Mouse (Mus musculus): ENCODE measurements around the gene Mgat4b. TPM values are rescaled to one million over a fixed set of nuclear protein-coding genes. Genes with fewer than 3 reads are reported as not detected.

The Mgat4b gene
- total and polyA plus RNA-seq, 3 experiments = 56.7 to 82.0 (median 78.6) TPM

DNA sequence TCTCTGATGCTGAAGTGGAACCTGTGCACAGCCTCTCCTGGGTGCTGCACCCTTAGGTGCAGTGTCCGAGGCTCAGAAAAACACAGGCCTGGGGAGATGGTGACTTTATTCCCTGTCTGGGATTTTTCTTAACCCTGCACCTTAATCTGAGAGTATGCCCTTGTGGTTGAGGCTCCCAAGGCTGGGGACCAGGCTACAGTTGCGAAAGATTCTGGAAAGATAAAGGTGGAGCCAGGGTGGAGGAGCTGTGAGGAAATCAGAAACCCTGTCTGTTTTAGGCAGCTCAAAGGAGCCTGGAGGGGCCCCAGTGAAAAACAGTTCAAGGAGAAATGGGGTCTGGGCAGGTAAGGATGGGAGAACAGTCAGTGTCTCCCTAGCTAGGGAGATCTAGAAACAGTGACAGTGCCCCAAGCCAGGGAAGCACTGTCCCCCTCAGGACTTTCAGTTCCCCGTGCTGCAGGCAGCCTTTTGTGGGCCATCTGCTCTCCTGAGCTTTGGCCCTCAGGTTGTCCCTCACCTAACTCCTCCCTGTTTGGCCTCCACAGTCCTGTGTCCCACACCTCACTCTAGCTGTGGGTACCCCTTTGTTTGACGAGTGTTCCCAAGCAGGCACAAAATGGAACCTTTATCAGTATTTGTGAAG lies 6.2 kb downstream of the Mgat4b start:
- Histone ChIP-seq H3K4me1 (ENCODE audit: control insufficient read depth, insufficient read depth, low read length) (peaks cover 10% of the 10 kb centered on the region), H3K4me3 (no peak overlapping the region), H3K27me3 (ENCODE audit: control insufficient read depth, insufficient read depth, low read length) (no peaks in the 10 kb centered on the region), H3K79me2 (replicated peaks; ENCODE audit: control insufficient read depth, insufficient read depth, low read length) (no peaks in the 10 kb centered on the region), H3K9ac (ENCODE audit: low read depth, low read length) (no peak overlapping the region), H3K36me3 (ENCODE audit: control insufficient read depth, insufficient read depth, low read length) (no peaks in the 10 kb centered on the region), H3K27ac (no peak overlapping the region; the same call in 1 of the 2 replicates)
- DNase-seq = no peak
- WGBS = 85% methylated on average over 4 of the region's 4 CpGs
- intact Hi-C loops (cut with DNase I) = no loop called here
- TF ChIP-seq CTCF (IDR thresholded peaks at IDR 0.05) (no peak), POLR2A (IDR thresholded peaks at IDR 0.05; ENCODE audit: insufficient read depth, low read depth, low read length) (no peak), EP300 (IDR thresholded peaks at IDR 0.05; ENCODE audit: insufficient read depth, low read depth, low read length) (no peak)

DNA sequence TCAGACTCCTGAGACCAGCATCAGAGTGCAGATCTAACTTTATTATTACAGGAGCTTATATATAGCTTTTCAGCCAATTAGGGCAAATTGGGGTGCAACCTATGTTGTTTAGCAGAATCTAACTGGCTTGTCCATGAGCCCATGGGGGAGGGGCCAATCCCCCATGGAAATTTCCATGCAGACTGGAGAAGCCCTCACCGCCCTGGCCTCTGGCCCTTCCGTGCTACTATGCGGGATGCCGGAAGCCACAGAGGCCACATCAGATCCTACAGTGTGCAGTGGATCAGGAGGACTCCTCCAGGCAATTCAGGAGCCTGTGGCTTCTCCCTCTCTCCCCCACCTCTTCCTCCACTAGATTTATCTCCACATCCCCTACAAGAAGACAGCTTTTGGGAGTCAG lies 7.1 kb downstream of the Mgat4b start:
- 41% methylated on average over 4 of the region's 4 CpGs for WGBS

DNA sequence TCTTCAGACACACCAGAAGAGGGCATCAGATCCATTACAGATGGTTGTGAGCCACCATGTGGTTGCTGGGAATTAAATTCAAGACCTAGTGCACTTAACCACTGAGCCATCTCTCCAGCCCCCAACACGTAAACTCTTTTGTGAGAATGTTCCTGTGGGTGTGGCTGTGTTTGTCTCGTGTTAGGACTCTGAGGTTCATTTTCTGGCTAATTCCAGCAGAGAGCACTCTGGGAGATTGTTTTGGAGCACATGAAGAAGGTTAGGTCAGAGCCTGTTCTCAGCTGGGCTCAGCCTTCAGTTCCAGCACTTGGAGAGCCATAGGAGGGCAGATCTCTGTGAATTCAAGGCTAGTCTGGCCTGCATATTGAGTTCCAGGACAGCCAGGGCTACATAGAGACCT lies 9.1 kb downstream of the Mgat4b start:
- no peaks in the 10 kb centered on the region for H3K27me3 ChIP-seq (ENCODE audit: control insufficient read depth, insufficient read depth, low read length)
- peak; percentile 43 for TF ChIP-seq CTCF (IDR thresholded peaks at IDR 0.05)
- no peak for TF ChIP-seq POLR2A (IDR thresholded peaks at IDR 0.05; ENCODE audit: insufficient read depth, low read depth, low read length)
- WGBS = 36% methylated on average over 2 of the region's 2 CpGs
- H3K36me3 ChIP-seq (ENCODE audit: control insufficient read depth, insufficient read depth, low read length) = no peaks in the 10 kb centered on the region
- H3K4me3 ChIP-seq = no peak overlapping the region
- no peak overlapping the region for H3K9ac ChIP-seq (ENCODE audit: low read depth, low read length)
- DNase-seq = no peak
- peaks cover 1% of the 10 kb centered on the region; the same call in 1 of the 2 replicates for H3K4me1 ChIP-seq (ENCODE audit: control insufficient read depth, insufficient read depth, low read length)
- no peaks in the 10 kb centered on the region for H3K79me2 ChIP-seq (replicated peaks; ENCODE audit: control insufficient read depth, insufficient read depth, low read length)
- no peak overlapping the region for H3K27ac ChIP-seq
- intact Hi-C loops (cut with DNase I) = loop anchor here (10.0 kb wide), 1 partner anchor 235 kb away; no protein-coding TSS in a partner anchor

More for the DNA sequence above, 7.1 kb downstream of the Mgat4b start:
- no peak for DNase-seq
- TF ChIP-seq EP300 (IDR thresholded peaks at IDR 0.05; ENCODE audit: insufficient read depth, low read depth, low read length) (no peak), CTCF (IDR thresholded peaks at IDR 0.05) (no peak), POLR2A (IDR thresholded peaks at IDR 0.05; ENCODE audit: insufficient read depth, low read depth, low read length) (no peak)
- Histone ChIP-seq H3K36me3 (ENCODE audit: control insufficient read depth, insufficient read depth, low read length) (no peaks in the 10 kb centered on the region), H3K79me2 (replicated peaks; ENCODE audit: control insufficient read depth, insufficient read depth, low read length) (no peaks in the 10 kb centered on the region), H3K27me3 (ENCODE audit: control insufficient read depth, insufficient read depth, low read length) (no peaks in the 10 kb centered on the region), H3K4me3 (no peak overlapping the region), H3K4me1 (ENCODE audit: control insufficient read depth, insufficient read depth, low read length) (peaks cover 4% of the 10 kb centered on the region), H3K27ac (no peak overlapping the region; the same call in 1 of the 2 replicates), H3K9ac (ENCODE audit: low read depth, low read length) (no peak overlapping the region)
- intact Hi-C loops (cut with DNase I) = no loop called here

DNA sequence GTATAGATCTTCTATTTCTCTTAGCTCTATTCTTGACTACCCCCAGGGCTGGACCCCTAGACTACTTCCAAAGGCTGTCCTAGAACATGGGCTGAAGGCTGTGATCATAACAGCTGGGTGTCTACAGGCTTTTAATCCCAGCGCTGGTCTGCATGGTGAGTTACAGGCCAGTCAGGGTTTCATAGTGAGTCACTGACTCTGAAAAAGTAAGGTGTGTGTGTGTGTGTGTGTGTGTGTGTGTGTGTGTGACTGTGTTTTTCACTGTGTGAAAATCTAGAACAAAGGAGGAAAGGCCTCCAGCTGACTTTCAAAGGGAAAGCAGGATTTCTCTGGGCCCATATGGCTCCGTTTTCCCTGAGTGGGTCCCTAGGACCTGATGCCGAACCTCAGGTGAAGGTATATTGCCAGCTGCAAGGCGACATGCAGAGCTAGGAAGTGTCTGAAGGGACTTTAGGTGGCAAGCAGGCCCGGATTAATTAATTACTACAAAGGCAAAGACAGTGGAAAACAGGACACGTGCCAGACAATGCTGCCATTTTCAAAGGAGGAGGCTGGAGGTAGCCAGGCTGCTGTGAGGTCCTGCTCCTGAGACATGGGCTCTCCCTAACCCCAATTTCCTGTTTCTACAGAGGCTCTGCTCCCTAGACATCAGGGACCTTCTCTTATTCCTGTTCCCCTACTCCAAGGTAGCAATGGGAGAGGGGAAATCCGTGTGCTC lies 12.0 kb downstream of the Mgat4b start:
- Histone ChIP-seq H3K27me3 (ENCODE audit: control insufficient read depth, insufficient read depth, low read length) (no peaks in the 10 kb centered on the region), H3K79me2 (replicated peaks; ENCODE audit: control insufficient read depth, insufficient read depth, low read length) (no peaks in the 10 kb centered on the region), H3K36me3 (ENCODE audit: control insufficient read depth, insufficient read depth, low read length) (no peaks in the 10 kb centered on the region), H3K27ac (no peak overlapping the region), H3K4me1 (ENCODE audit: control insufficient read depth, insufficient read depth, low read length) (peaks cover 15% of the 10 kb centered on the region), H3K4me3 (no peak overlapping the region), H3K9ac (ENCODE audit: low read depth, low read length) (no peak overlapping the region)
- no peak for DNase-seq
- intact Hi-C loops (cut with DNase I) = loop anchor here (10.0 kb wide), 1 partner anchor 238 kb away; no protein-coding TSS in a partner anchor
- TF ChIP-seq EP300 (IDR thresholded peaks at IDR 0.05; ENCODE audit: insufficient read depth, low read depth, low read length) = no peak
- 72% methylated on average over 7 of the region's 7 CpGs for WGBS

DNA sequence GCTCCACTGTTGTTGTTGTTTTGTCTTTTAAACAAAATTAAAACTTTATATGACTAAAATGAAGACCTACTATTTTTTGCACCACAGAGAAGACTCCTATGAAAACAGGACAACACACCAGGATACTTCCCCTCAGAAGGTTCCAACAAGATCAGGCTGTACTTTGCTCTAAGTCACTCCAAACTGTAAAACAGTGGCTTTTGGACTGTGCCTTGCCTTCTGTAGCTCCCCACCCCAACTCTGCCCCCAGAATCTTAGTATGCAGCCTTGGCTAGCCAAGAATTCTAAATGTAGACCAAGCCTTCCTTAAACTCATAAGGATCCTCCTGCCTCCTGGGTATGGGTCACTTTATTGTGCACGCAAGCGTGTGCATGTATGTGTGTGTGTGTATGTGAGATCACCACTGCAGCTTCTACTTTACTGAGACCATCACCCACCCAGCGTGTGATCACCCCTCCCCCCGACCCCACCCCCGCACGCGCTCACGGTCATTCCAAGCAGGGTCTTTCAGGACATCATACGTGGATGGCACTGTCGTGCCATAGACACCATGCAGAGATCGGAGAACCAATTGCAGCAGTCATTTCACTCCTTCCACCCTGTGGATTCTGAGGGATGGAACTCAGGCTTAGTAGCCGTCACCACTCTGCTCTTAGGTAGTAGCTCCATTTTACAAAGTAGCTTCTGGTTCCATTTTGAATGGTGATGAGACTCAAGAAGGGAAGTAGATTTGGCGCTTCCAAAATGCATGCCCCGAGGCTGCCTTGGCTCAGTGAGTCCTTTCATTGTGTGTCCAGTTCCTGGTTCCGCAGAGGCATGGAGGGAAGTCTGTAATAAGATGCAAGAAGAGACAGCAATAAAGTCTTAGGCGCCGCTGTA lies 13.3 kb downstream of the Mgat4b start:
- no peaks in the 10 kb centered on the region for H3K36me3 ChIP-seq (ENCODE audit: control insufficient read depth, insufficient read depth, low read length)
- TF ChIP-seq EP300 (IDR thresholded peaks at IDR 0.05; ENCODE audit: insufficient read depth, low read depth, low read length) (no peak), CTCF (IDR thresholded peaks at IDR 0.05) (no peak), POLR2A (IDR thresholded peaks at IDR 0.05; ENCODE audit: insufficient read depth, low read depth, low read length) (no peak)
- H3K79me2 ChIP-seq (replicated peaks; ENCODE audit: control insufficient read depth, insufficient read depth, low read length) = no peaks in the 10 kb centered on the region
- peak overlapping the region; percentile 50 for H3K9ac ChIP-seq (ENCODE audit: low read depth, low read length)
- H3K4me3 ChIP-seq = peak overlapping the region; percentile 70
- peak overlapping the region; percentile 85 for H3K27ac ChIP-seq
- H3K4me1 ChIP-seq (ENCODE audit: control insufficient read depth, insufficient read depth, low read length) = peaks cover 24% of the 10 kb centered on the region
- no peaks in the 10 kb centered on the region for H3K27me3 ChIP-seq (ENCODE audit: control insufficient read depth, insufficient read depth, low read length)
- WGBS = 11% methylated on average over 17 of the region's 17 CpGs
- DNase-seq = no peak
- intact Hi-C loops (cut with DNase I) = loop anchor here (2.0 to 10.0 kb wide), 3 partner anchors 13 to 239 kb away; partner anchors contain the start of genes Mgat4b and Sqstm1

Data from heart, adult 2 months (tissue).